ENCODE assay signal across 21 mouse cellular contexts in the genomic region with DNA sequence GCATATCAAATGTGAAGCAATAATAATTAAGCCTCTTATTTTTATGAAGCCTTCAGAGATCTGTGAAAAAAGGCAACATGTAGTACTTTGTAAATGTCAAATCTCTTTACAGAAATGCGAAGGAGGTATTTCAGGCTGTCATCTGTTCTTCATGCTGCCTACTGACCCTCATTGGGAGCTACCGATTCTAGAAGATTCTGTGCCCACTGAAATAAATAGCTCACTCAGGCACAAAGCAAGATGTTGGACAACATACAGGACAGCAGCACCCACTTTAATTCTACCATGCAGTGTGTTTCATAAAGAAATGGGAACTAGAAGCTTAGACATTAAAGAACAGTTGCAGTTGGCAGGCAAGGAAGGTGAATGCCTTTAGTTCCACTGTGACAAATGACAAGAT.
DNase-seq lines count a peak whose midpoint lies in the region; TF ChIP-seq lines count a peak whose summit lies in the region.
"Had no signal": no experiment of that assay in that cellular context is flagged by ENCODE, and none has a peak within 500 bp of the region (broad histone marks: within the 10 kb centered on the region; RNA-seq: fewer than 3 reads in every experiment).

No protein-coding gene starts in this region.

- intact Hi-C loops in left cerebral cortex, adult 2 months (cut with DNase I), result no loop called here

- no peak for TF ChIP-seq POLR2A in lung, adult 2 months (IDR thresholded peaks at IDR 0.05; ENCODE audit: borderline replicate concordance, extremely low read depth, low read depth, low read length)

- no peak overlapping the region for H3K27ac ChIP-seq in left cerebral cortex, adult 2 months
- H3K27ac ChIP-seq: embryonic facial prominence, embryonic 15.5 days; forebrain, embryonic 10.5 days; heart, embryonic 10.5 days; hindbrain, embryonic 12.5 days had no signal

- TF ChIP-seq CTCF in left cerebral cortex, adult 2 months (IDR thresholded peaks at IDR 0.05), result no peak
- no peak for TF ChIP-seq CTCF in lung, adult 2 months (IDR thresholded peaks at IDR 0.05; ENCODE audit: insufficient read depth, low read length)

- peak; percentile 4 for DNase-seq in left cerebral cortex, adult 11 months (ENCODE audit: low spot score)
- DNase-seq in left cerebral cortex, adult 2 months (ENCODE audit: extremely low spot score in 1 of 2, low spot score in 2 of 2), result no peak
- peak; percentile 58 for DNase-seq in brain, adult 2 months (ENCODE audit: low read depth, low spot score)
- DNase-seq in layer of hippocampus, adult 18-20 months (ENCODE audit: low spot score in 2 of 2), result peak; percentile 23 to 61
- peak; percentile 49 for DNase-seq in layer of hippocampus, adult 9-11 months
- no peak for DNase-seq in cerebellum, postnatal 36 days
- no peak for DNase-seq in lung, adult 2 months
- DNase-seq: adrenal gland, adult 2 months; adrenal gland, postnatal 25 days; cerebellum, adult 2 months; cerebellum, postnatal 10 days; embryo, embryonic 11 days; gastrocnemius, postnatal 10 days; heart, adult 18-20 months; heart, postnatal 10 days; heart, postnatal 4 days had no signal

- no peaks in the 10 kb centered on the region for H3K4me1 ChIP-seq in lung, adult 2 months (ENCODE audit: control insufficient read depth, insufficient read depth, low read length)
- H3K4me1 ChIP-seq: embryonic facial prominence, embryonic 15.5 days; forebrain, embryonic 10.5 days; heart, embryonic 10.5 days; hindbrain, embryonic 12.5 days had no signal

- 83% methylated on average over 2 of the region's 2 CpGs for WGBS in lung, adult 2 months

- no peak overlapping the region for H3K4me3 ChIP-seq in left cerebral cortex, adult 2 months
- no peak overlapping the region for H3K4me3 ChIP-seq in lung, adult 2 months (replicated peaks; ENCODE audit: extremely low read depth, low read depth, low read length)
- H3K4me3 ChIP-seq: embryonic facial prominence, embryonic 15.5 days; erythroblast, embryonic 14.5 days; forebrain, embryonic 10.5 days; heart, embryonic 10.5 days; hindbrain, embryonic 12.5 days had no signal

Comparison
In these comparisons a context has a peak if more than half of its experiments do, and no peak if none do; other contexts are left out.
1. DNase-seq: peak in left cerebral cortex, adult 11 months (single experiment), brain, adult 2 months (single experiment), layer of hippocampus, adult 18-20 months (2 of 2) and layer of hippocampus, adult 9-11 months (single experiment); none in left cerebral cortex, adult 2 months (0 of 2), cerebellum, postnatal 36 days (0 of 2) and lung, adult 2 months (single experiment).